Mouse (Mus musculus): ENCODE measurements around the gene Creb3l1. TPM values are rescaled to one million over a fixed set of nuclear protein-coding genes. Genes with fewer than 3 reads are reported as not detected.
A peak's percentile ranks its signal among the peaks of the same experiment; 100 is the strongest.

Gene Creb3l1
- total RNA-seq, 2 experiments from 2014 or later = 4.0 to 4.6 TPM

DNA sequence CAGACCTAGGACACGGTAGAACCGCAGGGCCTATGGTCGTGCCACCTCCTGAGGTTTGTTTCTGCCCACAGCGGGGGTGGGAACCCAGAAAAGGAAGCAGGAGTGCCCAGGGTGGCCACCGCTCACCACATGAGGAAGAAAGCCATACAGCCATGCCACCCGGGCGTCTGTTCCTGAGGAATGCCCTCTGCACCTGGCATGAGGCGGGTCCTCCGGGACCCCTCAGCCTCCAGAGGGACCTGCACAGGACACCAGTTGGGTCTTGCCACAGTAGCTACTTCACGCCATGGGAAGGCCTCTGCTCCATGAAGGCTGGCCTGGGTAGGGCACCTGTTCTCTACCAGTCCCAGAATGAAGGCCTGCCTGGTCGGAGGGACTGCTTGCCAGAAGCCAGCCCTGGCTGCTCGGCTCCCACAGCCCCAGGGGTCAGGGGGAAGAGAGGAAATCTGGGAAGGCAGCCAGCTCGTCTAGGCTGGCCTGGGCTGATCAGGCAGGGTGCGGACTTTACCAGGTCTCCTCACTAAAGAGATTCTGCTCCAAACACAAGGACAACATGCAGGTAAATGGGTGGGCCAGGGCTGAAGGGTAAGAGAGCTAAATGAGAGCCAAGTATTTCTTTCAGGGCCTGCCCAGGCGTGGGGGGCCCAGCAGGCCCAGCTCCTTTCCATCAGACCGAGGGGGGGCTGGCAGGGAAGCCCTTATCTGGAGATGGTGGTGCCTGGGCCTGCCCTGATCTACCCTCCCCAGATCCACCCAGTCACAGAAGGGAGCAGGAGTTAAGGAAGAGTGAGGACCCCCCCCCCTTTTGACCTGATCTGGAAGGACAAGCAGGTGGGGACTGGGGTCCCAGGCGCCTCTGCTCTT is 74.7 kb downstream of the Creb3l1 start:
- no peak for DNase-seq (ENCODE audit: extremely low spot score in 1 of 2, low spot score in 1 of 2)

DNA sequence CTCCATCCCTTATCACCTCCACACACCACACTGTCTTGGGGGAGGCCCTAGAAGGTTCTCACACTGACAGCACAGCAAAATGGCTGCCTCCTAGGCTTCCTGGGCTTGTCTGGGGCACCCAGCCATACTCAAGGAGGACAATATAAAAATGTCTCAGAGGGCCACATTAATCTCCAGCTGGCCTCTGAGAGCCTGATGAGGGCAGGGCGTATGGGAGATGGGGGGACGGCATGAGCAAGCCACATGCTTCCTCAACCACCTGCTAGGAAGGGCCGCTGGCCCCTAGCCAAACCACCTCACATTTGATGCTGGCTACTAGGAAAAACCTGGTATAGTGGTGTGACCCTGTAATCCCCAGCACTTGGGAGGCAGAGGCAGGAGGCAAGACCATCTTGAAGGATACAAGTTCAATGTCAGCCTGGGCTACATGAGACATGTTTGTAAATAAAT is 75.5 kb downstream of the Creb3l1 start:
- DNase-seq (ENCODE audit: extremely low spot score in 1 of 2, low spot score in 1 of 2) = no peak

DNA sequence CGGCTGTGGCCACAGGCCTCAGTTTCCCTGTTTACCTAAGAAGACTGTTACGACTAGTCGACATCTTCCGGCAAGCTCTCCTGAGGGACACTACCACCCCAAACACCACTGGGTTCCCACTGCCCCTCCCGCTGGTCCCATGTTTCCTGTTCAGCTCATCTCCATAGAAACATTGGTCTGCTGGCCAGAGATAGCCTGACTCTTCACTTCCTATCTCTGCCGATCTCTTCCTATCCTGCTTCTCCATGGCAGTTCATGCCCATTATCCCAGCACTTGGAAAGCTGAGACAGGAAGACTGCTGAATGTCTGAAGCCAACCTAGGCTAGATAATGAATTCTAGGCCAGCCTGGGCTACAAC is 76.2 kb downstream of the Creb3l1 start:
- no peak for DNase-seq (ENCODE audit: extremely low spot score in 1 of 2, low spot score in 1 of 2)

DNA sequence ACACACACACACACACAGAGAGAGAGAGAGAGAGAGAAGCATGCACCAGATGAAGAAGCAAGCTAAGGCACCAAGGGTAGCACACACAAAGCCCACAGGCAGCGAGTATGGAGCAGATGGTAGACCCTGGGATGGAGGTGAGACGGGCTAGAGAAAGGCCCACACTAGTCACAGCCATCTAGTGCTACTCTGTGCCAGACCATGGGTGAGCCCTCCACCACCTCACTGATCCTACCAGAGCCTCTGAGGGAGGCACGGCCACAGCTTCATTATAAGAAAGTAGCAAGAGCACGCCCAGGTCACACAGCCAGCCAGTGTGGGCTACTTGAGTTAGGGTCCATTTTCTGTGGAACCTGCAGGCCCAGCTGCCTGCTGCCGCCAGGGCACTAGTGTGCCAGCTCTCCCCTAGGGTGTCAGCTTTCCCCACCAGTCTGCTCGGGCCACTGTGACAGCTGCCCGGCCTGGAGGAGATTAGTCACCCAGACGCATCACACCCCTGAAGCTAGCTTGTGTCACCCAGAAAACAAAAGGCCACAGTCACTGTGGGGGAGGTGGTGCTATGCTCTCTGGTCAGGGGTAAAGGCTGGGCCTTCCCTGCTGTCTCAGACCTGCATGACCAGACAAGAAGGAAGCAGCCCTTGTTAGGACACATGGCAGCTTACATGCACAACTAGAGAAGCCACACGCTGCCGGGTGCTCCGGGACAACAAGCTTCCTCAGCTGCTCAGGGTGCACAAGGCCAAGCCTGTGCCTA is 76.7 kb downstream of the Creb3l1 start:
- DNase-seq (ENCODE audit: extremely low spot score in 1 of 2, low spot score in 1 of 2) = no peak

DNA sequence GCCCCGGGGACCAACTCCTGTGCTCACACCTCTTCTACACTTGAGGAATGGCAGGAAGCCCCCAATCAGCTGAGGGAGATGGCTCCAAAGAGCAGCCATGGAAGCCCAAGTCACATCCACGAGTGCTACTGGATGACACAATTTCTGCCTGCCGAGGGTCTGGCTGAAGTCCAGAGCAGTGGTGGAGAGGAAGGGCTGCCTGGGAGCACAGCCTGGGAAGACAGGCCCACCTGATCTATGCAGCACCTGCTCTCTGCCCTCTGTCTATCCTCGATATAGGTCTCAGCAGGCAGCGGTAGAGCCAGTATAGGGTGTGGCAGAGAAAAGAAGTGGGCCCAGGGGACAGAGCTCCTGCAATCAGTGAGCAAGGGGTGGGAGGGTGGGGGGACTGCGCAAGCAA is 77.5 kb downstream of the Creb3l1 start:
- no peak for DNase-seq (ENCODE audit: extremely low spot score in 1 of 2, low spot score in 1 of 2)

DNA sequence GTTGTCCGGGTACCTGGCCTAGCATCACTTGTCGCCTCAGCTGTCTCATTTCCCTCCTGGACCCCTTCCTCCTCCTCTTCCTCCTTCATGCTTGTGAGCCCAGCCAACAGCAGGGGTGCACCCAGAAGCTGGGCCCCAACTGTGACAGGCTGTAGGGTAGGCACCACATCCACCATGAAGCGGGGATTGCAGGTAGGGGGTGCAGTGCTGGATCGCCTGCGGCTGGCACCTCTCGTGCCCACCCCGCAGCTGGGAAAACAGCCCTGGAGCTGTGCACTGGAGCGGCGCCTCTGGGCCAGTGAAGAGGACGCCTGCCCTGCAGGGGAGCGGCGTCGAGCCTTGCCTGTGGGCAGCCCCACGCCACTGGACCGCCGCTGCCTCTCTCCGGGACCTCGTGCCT is 78.8 kb downstream of the Creb3l1 start, which contains the start of gene Gm9821:
Gene Gm9821 (plus strand): TSS at position 221 of the 400 bp plus-strand sequence.
- DNase-seq (ENCODE audit: extremely low spot score in 1 of 2, low spot score in 1 of 2) = no peak

DNA sequence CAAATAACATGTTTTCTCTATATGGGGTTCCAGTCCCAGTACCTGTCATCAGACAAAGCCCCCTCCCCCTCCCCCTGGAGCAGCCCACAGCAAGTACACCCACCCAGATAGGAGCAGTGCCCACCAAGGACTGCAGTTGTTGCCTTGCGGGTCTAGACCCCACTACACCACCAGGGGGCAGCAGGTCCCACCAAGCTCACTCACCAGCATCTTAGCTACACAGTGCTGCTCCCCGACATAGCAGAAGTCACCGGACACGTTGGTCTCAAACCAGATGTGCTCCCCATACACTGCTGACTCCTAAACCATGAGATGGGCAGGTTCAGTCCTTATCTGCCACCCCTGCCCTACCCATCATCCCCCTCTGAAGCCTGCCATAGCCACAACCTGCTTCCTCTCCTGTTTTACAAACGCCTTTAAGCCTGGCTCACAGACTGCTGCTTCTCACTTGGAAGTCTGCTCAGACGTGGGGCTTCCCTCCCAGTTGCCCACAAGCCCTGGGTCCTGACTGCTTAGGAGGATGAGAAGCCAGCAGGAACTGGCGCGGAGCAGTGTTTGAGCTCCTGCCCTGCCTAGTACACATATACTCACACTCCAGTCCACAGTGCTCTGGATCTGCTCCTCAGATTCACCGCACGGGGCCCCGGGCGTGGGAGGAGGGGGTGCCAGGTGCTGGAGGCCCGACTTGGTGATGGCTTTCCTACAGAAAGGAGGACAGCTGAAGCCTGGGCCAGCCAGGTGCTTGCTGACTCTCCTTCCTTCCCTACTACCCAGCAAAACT is 79.9 kb downstream of the Creb3l1 start:
- peak; percentile 85 to 90 for DNase-seq (ENCODE audit: extremely low spot score in 1 of 2, low spot score in 1 of 2)

DNA sequence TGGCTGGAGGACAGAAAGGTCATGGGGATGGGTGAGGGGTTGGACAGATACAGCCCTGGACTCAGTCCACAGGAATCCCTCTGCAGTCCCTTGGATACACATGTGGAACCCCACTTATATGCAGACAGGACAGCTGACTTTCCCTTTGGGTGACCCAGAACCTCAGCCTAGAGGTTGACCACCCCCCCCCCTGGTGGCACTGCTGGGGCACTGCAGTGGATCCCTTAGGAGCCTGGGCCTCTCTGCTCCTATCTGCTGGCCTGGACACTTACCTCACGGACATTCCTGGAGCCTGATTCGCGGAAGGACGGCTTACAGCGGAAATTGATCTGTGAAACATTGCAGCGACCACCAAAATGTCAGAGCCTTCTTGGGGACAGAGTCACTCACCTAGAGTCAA is 81.9 kb downstream of the Creb3l1 start:
- DNase-seq (ENCODE audit: extremely low spot score in 1 of 2, low spot score in 1 of 2) = no peak

DNA sequence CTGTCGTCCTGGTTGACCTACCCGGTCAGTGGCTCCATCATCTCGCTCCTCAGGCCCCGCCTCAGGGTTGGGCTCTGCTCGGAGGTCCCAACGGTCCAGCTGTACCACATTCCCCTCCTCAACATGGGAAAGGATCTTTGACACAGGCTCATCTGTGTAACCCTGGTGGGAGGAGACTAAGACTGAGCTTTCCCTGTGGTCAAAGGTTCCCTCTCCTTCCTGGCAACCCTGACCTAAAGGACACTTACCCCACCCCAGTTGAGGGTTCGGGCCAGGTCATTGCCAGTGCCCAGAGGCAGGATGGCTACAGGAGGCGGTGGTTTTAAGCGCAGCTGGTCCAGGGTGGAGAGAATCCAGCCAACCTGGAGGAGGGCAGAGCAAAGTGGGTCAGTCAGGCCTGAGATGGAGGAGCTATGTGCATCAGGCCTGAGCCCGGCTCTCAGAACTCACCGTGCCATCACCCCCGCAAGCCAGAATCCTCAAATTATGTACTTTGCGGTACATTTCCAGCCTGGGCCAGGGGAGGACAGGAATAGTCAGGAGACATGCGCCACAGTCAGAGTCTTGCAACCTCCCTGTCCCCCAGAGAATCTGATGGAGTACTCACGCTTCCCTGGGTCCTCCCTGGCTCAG is 84.9 kb downstream of the Creb3l1 start:
- no peak for DNase-seq (ENCODE audit: extremely low spot score in 1 of 2, low spot score in 1 of 2)

DNA sequence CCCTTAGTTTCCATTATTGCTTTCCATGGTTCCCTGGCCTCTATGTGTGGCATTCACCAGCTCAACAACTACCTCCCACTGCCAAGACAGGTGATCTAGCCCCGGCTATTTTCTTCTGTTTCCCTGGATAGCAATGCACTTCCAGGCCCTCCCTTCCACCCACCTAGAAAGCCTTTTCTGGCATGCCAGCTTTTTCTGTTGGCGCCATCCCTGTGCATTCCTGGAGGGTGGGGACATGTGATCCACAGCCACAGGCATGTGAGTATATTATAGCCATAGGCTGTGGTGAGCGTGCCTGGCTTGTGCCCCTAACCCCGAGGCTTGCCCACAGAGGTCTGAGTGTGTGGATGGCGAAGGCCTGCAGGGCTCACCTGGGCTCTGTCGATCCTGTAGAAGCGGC is 88.1 kb downstream of the Creb3l1 start:
- DNase-seq (ENCODE audit: extremely low spot score in 1 of 2, low spot score in 1 of 2) = no peak

DNA sequence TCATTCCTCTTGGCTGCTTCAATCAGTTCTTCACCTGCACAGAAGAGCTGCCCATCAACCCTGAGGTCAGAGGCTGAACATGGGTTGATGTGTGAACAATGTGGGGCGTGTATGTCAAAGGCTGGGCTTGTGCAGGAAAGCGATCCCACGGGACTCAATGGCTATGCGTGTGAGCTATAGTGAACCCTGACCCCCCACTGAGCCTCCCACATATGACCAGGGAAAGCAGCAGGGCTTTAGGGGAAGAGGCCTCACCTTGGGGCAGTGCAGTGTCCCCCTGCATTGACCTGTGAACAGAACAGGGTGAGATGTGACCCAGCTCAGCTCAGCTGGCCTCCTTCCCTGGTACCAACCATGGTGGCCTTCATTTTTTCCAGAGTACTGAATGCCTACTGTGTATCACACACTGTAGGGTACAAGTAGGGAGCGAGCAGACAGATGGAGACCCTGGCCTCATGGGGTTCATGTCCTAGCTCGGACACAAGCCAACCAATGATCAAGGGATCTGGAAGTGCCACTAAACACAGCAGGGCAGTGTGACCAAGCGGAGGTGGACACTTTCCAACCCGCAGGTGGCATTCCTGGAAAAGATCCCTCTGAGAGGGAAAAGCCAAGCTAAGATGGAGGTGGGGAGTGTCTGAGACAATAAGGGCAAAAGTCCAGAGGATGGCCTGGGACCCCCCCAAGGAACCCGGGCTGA is 89.3 kb downstream of the Creb3l1 start:
- no peak for DNase-seq (ENCODE audit: extremely low spot score in 1 of 2, low spot score in 1 of 2)

DNA sequence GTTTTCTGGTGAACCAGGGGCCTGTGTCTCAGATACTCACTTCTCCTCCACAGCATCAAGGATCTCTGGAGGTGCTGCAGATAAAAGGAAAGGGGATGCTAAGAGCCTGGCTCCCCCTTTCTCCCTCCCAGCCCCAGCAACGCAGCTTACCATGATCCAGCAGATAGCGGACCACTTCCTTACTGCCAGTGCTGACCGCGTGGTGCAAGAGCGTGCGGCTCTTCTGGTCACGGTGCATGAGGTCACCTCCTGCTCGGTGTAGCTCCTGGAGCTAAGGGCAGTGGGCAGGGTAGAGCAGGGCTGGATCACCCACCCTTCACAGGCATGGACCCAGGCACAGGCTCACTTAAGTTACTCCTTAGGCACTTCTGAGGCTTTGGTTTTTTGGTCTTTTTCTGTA is 90.3 kb downstream of the Creb3l1 start:
- DNase-seq (ENCODE audit: extremely low spot score in 1 of 2, low spot score in 1 of 2) = no peak

DNA sequence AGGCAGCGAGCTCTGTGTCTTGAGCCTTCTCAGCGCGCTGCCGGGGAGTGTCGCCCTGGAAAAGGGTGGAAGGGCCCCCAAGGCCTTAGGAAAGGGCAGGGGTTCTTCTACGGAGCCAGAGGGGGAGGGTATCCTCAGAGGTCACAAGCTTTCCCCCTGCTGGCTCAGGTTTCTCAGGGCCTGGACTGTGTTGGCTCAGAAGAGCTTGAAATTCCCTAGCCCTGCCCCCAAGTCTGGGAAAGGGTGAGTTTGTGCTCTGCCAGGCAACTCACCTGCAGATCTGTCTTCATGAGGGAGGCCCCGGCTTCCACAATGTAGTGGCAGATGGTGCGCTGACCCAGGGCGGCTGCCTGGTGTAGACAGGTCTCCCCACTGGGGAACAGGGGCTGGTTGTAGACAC is 90.8 kb downstream of the Creb3l1 start:
- DNase-seq (ENCODE audit: extremely low spot score in 1 of 2, low spot score in 1 of 2) = no peak

DNA sequence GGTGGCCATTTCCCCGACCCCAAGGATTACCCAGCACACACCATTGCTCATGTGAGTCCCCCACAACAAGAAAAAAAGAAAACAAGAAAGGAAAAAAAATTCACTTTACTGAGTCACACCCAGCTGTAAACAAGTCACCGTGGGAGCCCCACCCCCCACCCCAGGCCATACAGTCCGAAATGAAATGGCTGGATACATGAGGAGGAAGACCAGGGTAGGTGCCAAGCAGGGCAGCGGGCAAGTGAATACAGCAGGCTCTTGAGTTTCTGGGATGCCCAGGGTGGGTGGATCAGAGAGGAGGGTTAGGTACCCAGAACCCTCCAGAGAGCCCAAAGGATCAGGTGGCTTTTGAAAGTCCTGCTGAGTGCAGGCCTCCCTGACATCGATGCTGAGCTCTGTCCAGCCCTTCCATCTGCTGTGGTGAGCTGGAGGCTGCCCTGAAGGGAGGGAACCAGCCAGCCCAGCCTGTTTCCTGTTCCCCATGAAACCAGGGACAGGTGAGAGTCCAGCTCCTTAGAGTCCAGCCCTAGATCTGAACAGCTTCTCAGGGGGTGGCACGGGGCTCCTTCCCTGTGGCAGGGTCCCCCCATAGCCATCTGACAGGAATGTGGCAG is 91.5 kb downstream of the Creb3l1 start:
- no peak for DNase-seq (ENCODE audit: extremely low spot score in 1 of 2, low spot score in 1 of 2)

Small RNA genes lying within 50 kb of the gene (microRNA-seq; reads per million reads assigned to microRNA genes)
- gene Mir6999 = 0.55 to 1.6 reads per million in 2 experiments

Other genes starting within 250 kb of the Creb3l1 start
- 10 to 100 TPM; 21.5 to 26.1 TPM for gene Chrm4, start 97.3 kb downstream of the Creb3l1 start, total RNA-seq (2021)
- gene Mdk, start 92.2 kb downstream of the Creb3l1 start, total RNA-seq (2021) = 10 to 100 TPM; 25.5 to 33.2 TPM
- gene Gm9821, start 78.8 kb downstream of the Creb3l1 start, total RNA-seq (2021) = not detected
- gene Dgkz, start 48.6 kb downstream of the Creb3l1 start, total RNA-seq (2021) = 100 to 1,000 TPM; 479 to 537 TPM
- gene Phf21a, start 68.6 kb upstream of the Creb3l1 start, total RNA-seq (2021) = 100 to 1,000 TPM in 1 of 2 experiments, 10 to 100 TPM in 1; 97.9 to 104 TPM